Mouse (Mus musculus): ENCODE results near the gene Phrf1.

GRCm38 (mm10) chr7:141277701-141278678 lies 49.4 kb downstream of the Phrf1 start:
- TF ChIP-seq FLI1 (IDR thresholded peaks at IDR 0.05; ENCODE audit: low read length): no peak
- no peak for TF ChIP-seq GATA1 (IDR thresholded peaks at IDR 0.05; ENCODE audit: borderline replicate concordance, low read length)
